Mouse (Mus musculus): ENCODE measurements at regions not wholly inside any gene's neighbourhood (a gene's known extent, or its start where the extent isn't known, plus 50 kb on each side); places are given as distances from the start of the nearest gene placed in this dataset.
A peak's percentile ranks its signal among the peaks of the same experiment; 100 is the strongest.

DNA sequence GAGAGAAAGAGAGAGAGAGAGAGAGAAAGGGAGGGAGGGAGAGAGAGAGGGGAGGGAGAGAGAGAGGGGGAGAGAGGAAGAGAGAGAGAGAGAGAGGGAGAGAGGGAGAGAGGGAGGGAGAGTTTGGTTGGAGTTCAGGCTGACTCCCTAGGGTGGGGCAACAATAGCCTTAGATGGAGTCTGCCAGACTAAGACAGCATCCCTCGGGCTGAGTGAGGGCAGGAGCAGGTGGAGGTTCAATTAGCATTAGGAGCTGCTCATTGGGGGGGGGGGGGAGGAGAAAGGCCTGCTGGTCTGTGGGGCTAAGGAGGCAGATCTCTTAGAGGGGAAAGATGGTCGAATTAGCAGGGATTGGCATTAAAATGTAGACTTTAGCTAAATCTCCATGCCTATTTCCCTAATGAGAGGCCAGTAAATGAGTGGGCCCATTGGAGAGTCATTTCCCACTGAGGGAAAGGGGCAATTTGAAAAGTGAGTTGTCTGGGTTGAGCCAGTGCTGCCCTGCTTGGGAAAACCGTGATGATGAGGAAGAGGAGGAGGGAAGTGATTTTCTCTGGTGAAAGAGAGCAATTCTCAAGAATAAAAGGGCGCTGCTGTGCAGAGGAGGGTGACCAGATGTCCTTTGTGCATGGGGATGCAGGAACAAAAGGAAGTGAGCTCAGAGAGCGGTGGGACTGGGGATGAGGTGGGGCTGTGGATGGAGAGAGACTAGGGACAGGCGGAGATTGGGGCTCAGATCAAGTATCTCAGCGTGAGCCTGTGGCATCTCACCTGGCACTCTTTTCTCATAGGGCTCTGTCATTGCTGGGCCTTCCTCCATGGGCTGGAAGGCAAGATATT lies 218.0 kb downstream of the Med10 start:
- H3K27ac ChIP-seq: no peak overlapping the region
- 20% methylated on average over 7 of the region's 7 CpGs for WGBS
- no peak for DNase-seq (ENCODE audit: low spot score)

DNA sequence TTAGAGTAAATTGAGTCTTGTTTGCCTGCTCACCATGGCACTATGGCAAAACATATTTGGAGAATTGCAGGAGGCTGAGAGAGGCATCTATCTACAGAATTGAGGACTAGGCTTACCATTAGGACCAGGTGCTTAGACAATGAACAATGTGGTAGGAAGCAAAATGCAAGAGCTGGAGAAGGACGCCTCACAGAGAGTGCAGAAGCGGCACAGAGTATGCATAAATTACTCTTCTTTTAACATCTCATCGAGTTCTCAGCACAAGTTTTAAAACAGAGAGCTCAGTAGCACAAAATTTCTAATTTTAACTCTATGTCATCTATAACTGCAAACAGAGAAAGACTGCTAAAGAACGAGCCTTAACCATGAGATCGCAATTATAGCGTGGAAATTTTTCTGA lies 231.1 kb downstream of the Med10 start:
- TF ChIP-seq CTCF (IDR thresholded peaks at IDR 0.05; ENCODE audit: low read depth): no peak
- no peaks in the 10 kb centered on the region for H3K27me3 ChIP-seq (ENCODE audit: insufficient read depth, low read length)
- peaks cover 6% of the 10 kb centered on the region; the same call in 1 of the 2 replicates for H3K4me1 ChIP-seq (ENCODE audit: insufficient read depth, low read length)
- DNase-seq (ENCODE audit: low spot score) (no peak), ATAC-seq (no peak)
- no peak overlapping the region for H3K27ac ChIP-seq
- H3K9ac ChIP-seq (replicated peaks; ENCODE audit: low read length): no peak overlapping the region
- H3K36me3 ChIP-seq (ENCODE audit: insufficient read depth, low read length): no peaks in the 10 kb centered on the region
- no peak overlapping the region for H3K4me3 ChIP-seq (ENCODE audit: low read length)
- no peaks in the 10 kb centered on the region for H3K9me3 ChIP-seq (ENCODE audit: low read length)
- no peak overlapping the region for H3K4me2 ChIP-seq (ENCODE audit: low read depth, low read length)
- WGBS: 59% methylated on average over 6 of the region's 6 CpGs

More for the DNA sequence above, 218.0 kb downstream of the Med10 start:
- Histone ChIP-seq H3K9me3 (ENCODE audit: low read length) (no peaks in the 10 kb centered on the region), H3K4me3 (ENCODE audit: low read length) (no peak overlapping the region), H3K4me2 (ENCODE audit: low read depth, low read length) (no peak overlapping the region), H3K27me3 (ENCODE audit: insufficient read depth, low read length) (no peaks in the 10 kb centered on the region), H3K36me3 (ENCODE audit: insufficient read depth, low read length) (no peaks in the 10 kb centered on the region), H3K9ac (replicated peaks; ENCODE audit: low read length) (no peak overlapping the region), H3K4me1 (ENCODE audit: insufficient read depth, low read length) (no peaks in the 10 kb centered on the region)
- ATAC-seq: no peak
- no peak for TF ChIP-seq CTCF (IDR thresholded peaks at IDR 0.05; ENCODE audit: low read depth)

DNA sequence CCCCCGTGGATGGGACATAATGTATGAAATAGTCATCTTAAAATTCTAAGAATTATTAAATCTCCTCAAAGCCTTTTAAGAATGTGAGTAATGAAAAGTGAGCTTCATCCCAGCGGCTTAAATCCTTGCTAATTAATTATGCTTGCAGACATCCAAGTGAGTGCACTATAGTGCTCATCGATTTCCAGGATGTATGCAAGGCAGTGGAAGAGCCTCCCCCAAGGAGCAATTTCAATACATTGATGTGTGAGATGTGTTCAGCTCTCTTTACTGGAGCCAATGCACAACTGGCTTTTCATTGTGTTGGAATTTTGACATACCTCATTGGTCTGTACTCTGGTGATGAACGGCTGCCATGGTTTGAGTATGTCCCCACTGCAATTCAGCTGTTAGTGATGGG lies 231.6 kb downstream of the Med10 start:
- Histone ChIP-seq H3K4me2 (ENCODE audit: low read depth, low read length) (no peak overlapping the region), H3K4me1 (ENCODE audit: insufficient read depth, low read length) (peaks cover 6% of the 10 kb centered on the region; the same call in 1 of the 2 replicates), H3K4me3 (ENCODE audit: low read length) (no peak overlapping the region), H3K36me3 (ENCODE audit: insufficient read depth, low read length) (no peaks in the 10 kb centered on the region), H3K9me3 (ENCODE audit: low read length) (no peaks in the 10 kb centered on the region), H3K27ac (no peak overlapping the region), H3K27me3 (ENCODE audit: insufficient read depth, low read length) (no peaks in the 10 kb centered on the region), H3K9ac (replicated peaks; ENCODE audit: low read length) (no peak overlapping the region)
- ATAC-seq (no peak), DNase-seq (ENCODE audit: low spot score) (no peak)
- no peak for TF ChIP-seq CTCF (IDR thresholded peaks at IDR 0.05; ENCODE audit: low read depth)
- WGBS: 48% methylated on average over 4 of the region's 4 CpGs

DNA sequence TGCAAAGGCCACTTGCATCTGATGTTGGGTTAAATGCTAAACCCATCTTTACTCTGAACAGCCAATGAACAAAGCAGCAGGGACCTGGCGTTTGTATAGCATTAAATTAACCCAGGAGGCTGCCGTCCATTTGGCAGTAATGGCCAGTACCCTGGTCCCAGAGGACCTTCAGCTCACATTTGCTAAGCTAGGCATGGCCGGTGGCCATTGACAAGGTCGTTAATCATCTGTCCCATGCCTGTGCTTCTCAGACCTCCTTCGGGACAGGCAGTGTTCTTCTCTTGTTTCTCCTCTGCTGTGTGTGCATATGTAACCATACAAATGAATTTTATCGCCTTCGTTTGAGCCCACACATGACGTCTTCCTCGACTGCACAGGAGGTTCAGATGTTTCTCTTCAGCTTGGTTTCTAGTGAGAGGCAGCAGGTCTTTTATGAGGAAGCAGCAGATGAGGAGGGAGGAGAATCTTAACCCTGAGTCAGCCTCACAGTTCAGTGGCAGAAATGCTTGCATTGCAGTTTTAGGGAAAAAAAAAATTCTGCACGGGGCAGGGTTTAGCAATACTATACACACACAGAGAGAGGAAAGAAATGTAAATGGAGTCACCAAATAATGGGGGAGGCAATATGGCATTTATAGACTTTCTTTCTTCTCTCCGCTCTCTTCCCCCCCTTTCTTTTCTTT lies 235.9 kb downstream of the Med10 start:
- Histone ChIP-seq H3K4me3 (ENCODE audit: low read length) (no peak overlapping the region), H3K4me2 (ENCODE audit: low read depth, low read length) (no peak overlapping the region), H3K4me1 (ENCODE audit: insufficient read depth, low read length) (peaks cover 6% of the 10 kb centered on the region; the same call in 1 of the 2 replicates), H3K9me3 (ENCODE audit: low read length) (no peaks in the 10 kb centered on the region), H3K9ac (replicated peaks; ENCODE audit: low read length) (no peak overlapping the region), H3K27me3 (ENCODE audit: insufficient read depth, low read length) (no peaks in the 10 kb centered on the region), H3K36me3 (ENCODE audit: insufficient read depth, low read length) (no peaks in the 10 kb centered on the region), H3K27ac (no peak overlapping the region)
- TF ChIP-seq CTCF (IDR thresholded peaks at IDR 0.05; ENCODE audit: low read depth): no peak
- WGBS: 33% methylated on average over 11 of the region's 11 CpGs
- DNase-seq (ENCODE audit: low spot score) (peak; percentile 70), ATAC-seq (peak; percentile 53; the same call in 1 of the 2 replicates)

DNA sequence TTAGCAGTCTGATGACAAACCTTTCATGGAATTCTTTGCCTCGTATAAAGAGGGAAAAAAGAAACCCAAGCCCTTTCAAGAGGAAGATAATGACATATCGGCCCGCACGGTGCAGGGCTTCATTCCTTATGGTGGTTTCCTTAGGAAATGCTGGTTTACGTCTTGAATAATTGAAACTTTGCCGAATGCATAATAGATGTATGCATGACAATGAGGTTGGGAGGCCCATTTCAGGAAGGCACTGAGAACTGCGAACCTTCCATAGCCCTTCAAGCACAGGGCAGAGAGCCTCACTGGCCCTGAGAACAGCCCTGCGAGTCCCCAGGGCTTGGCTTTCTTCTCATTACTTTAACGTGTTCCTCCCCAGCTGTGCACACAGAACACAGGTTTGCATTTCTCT lies 255.7 kb downstream of the Med10 start:
- ATAC-seq (no peak), DNase-seq (ENCODE audit: low spot score) (no peak)
- Histone ChIP-seq H3K27me3 (ENCODE audit: insufficient read depth, low read length) (no peaks in the 10 kb centered on the region), H3K9ac (replicated peaks; ENCODE audit: low read length) (no peak overlapping the region), H3K4me1 (ENCODE audit: insufficient read depth, low read length) (no peaks in the 10 kb centered on the region), H3K27ac (no peak overlapping the region), H3K4me3 (ENCODE audit: low read length) (no peak overlapping the region), H3K9me3 (ENCODE audit: low read length) (no peaks in the 10 kb centered on the region), H3K36me3 (ENCODE audit: insufficient read depth, low read length) (no peaks in the 10 kb centered on the region), H3K4me2 (ENCODE audit: low read depth, low read length) (no peak overlapping the region)
- TF ChIP-seq CTCF (IDR thresholded peaks at IDR 0.05; ENCODE audit: low read depth): no peak
- 37% methylated on average over 9 of the region's 9 CpGs for WGBS

DNA sequence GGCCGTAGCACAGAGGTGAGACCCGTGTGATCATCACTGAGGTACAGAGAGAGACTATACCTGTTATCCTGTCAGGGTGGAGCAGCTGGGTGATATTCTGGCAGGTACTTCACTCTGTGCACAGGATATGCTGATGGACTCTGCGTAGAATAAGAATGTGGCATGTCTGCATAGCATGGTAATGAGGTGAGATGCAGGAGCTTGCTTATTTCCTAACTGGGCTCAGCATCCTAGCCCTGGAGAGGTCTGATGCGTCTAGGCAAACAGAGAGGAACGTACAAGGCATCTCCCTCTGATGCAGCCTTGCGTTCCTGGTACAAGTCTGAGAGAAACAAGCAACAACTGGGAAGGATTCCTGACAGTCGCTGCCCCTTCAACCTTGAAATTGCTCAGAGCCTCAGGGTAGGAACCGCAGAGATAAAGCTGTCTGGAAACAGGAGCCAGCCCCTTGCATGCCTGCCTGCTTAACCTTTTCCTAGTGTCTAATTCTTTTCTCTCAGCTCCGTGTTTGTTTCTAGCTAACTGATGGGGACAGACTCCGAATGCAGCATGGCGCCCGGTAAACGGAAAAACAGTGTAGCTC lies 259.3 kb downstream of the Med10 start:
- ATAC-seq (0 out of 2 replicates have a peak, but pooled peaks have one; percentile 24), DNase-seq (ENCODE audit: low spot score) (peak; percentile 26)
- no peaks in the 10 kb centered on the region for H3K36me3 ChIP-seq (ENCODE audit: insufficient read depth, low read length)
- H3K4me3 ChIP-seq (ENCODE audit: low read length): no peak overlapping the region
- H3K4me1 ChIP-seq (ENCODE audit: insufficient read depth, low read length): no peaks in the 10 kb centered on the region
- no peak overlapping the region for H3K4me2 ChIP-seq (ENCODE audit: low read depth, low read length)
- no peak for TF ChIP-seq CTCF (IDR thresholded peaks at IDR 0.05; ENCODE audit: low read depth)
- no peaks in the 10 kb centered on the region for H3K27me3 ChIP-seq (ENCODE audit: insufficient read depth, low read length)
- H3K9ac ChIP-seq (replicated peaks; ENCODE audit: low read length): no peak overlapping the region
- no peaks in the 10 kb centered on the region for H3K9me3 ChIP-seq (ENCODE audit: low read length)
- H3K27ac ChIP-seq: 0 out of 2 replicates have a peak overlapping the region, but pooled peaks have one; percentile 32
- 66% methylated on average over 13 of the region's 13 CpGs for WGBS
